Mouse (Mus musculus): ENCODE measurements around the gene Mdm2. TPM values are rescaled to one million over a fixed set of nuclear protein-coding genes. Genes with fewer than 3 reads are reported as not detected.
"Not testable (repeated sequence)": the region's sequence is repeated elsewhere in the genome, so short reads cannot be mapped to it uniquely, and the experiment has no call there.

Gene Mdm2
- total RNA-seq, 1 experiment from 2014 or later: 67.0 TPM

DNA sequence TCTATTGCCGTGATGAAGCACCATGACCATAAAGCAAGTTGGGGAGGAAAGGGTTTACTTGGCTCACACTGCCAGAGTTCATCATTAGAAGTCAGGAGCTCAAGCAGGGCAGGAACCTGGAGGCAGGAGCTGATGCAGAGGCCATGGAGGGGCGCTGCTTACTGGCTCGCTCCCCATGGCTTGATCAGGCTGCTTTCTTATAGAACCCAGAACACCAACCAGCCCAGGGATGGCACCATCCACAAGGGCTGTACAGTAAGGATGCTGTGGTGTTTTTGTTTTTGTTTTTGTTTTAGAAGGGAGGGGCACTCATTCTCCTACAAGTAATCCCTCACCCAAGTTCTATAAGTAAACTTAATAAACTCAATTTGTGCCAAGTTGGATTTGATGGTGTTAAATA is 6.1 kb upstream of the Mdm2 start:
- ATAC-seq (replicated peaks; ENCODE audit: low read depth, poor library complexity, severe bottlenecking): no peak

DNA sequence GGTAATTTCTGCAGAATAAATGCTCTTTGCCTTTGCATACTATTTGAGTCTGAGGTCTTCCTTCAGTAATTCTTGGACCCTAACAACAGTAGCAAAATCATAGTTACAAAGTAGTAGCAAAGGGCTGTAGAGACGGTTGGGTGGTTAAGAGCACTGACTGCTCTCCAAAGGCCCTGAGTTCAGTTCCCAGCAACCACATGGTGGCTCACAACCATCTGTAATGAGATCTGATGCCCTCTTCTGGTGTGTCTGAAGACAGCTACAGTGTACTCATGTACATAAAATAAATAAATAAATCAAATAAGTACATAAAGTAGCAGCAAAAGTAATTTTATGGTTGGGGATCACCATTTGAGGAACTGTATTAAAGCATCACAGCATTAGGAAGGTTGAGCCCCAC is 5.1 kb upstream of the Mdm2 start:
- ATAC-seq (replicated peaks; ENCODE audit: low read depth, poor library complexity, severe bottlenecking): not testable (repeated sequence)

DNA sequence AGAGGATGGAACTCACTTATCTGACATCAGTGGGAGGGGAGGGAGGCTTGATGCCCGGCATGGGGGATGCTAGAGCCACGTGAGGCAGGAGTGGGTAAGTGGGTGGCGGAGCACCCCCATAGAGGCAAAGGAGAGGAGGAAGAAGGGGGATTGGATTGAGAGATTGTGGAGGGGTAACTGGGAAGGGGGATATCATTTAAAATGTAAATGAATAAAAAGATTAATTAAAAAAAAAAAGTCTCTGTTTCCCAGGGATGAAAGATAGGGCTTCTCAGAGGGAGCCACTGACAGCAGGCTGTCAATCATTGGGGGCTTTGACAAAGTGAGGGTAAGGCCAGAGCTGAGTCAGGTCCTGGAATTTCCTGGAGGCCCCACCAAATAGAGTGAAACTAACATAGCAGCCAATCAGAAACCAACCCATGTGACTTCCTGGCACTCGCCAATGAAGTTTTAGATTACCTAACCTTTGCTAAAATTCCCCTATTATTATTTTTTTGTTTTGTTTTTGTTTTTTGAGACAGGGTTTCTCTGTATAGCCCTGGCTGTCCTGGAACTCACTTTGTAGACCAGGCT is 4.5 kb upstream of the Mdm2 start:
- no peak for ATAC-seq (replicated peaks; ENCODE audit: low read depth, poor library complexity, severe bottlenecking)

- ATAC-seq (replicated peaks; ENCODE audit: low read depth, poor library complexity, severe bottlenecking): no peak
These were observed 3.5 kb upstream of the Mdm2 start for GRCm38 (mm10) chr10:117714048-117714545.

- no peak for ATAC-seq (replicated peaks; ENCODE audit: low read depth, poor library complexity, severe bottlenecking)
These were observed 2.9 kb upstream of the Mdm2 start for GRCm38 (mm10) chr10:117713466-117713865.

GRCm38 (mm10) chr10:117712871-117713270 is 2.3 kb upstream of the Mdm2 start:
- no peak for ATAC-seq (replicated peaks; ENCODE audit: low read depth, poor library complexity, severe bottlenecking)

- ATAC-seq (replicated peaks; ENCODE audit: low read depth, poor library complexity, severe bottlenecking): no peak
These were observed 1.7 kb upstream of the Mdm2 start for GRCm38 (mm10) chr10:117712191-117712754.

- ATAC-seq (replicated peaks; ENCODE audit: low read depth, poor library complexity, severe bottlenecking): no peak
These were observed 850 bp upstream of the Mdm2 start for GRCm38 (mm10) chr10:117711408-117711807.

- ATAC-seq (replicated peaks; ENCODE audit: low read depth, poor library complexity, severe bottlenecking): peak; percentile 52
These were observed 491 bp downstream of the Mdm2 start for GRCm38 (mm10) chr10:117709930-117710603.

- no peak for ATAC-seq (replicated peaks; ENCODE audit: low read depth, poor library complexity, severe bottlenecking)
These were observed 1.2 kb downstream of the Mdm2 start for GRCm38 (mm10) chr10:117709326-117709830.

- ATAC-seq (replicated peaks; ENCODE audit: low read depth, poor library complexity, severe bottlenecking): no peak
These were observed 1.7 kb downstream of the Mdm2 start for GRCm38 (mm10) chr10:117708856-117709255.

DNA sequence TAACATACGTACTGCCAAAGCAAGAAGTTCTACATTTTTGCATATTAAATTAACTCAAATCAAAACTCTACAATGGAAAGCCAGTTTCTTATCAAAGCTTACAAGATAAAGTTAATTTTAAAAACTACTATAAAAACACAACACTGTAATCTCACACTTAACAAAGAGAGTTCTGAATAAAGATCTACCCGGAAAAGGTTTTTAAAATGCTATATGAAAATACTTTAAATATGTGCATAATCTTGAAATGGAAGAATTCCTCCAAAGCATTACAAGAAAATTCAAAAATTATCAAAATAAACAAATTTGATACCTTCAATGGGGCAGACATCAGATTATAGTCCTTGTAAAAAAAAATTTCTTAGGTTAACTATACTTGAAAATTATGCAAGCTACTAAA is 2.2 kb downstream of the Mdm2 start:
- ATAC-seq (replicated peaks; ENCODE audit: low read depth, poor library complexity, severe bottlenecking): no peak

DNA sequence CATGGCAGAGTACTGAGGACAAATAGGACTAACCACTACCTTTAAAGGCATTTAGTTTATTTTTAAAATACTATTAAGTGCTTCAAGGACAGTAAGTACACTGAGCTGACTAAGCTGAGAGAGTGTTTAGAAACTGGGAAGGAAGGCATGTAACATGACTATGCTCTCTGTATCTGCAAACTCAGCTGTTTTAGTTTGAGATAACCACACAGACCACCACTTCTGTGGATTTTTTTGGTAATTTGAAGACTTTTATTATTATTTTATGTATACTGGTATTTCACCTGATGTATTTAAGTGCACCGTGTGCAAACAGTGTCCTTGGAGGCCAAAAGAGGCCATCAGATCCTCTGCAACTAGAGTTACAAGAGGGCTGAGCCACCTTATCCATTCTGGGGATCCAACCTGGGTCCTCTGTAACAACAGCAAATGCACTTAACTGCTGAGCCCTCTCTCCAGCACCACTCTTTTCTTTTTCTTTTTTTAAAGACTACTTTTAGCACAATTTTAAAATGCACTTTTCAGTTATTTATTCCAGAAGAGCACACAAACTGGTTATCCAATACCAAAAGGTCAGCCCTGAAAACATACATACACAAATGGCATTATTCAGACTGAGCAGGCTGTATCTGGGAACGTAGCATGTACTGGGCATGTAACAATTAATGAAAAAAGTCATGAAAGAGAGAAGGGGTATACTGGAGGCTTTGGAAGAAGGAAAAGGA is 3.3 kb downstream of the Mdm2 start:
- ATAC-seq (replicated peaks; ENCODE audit: low read depth, poor library complexity, severe bottlenecking): no peak

- ATAC-seq (replicated peaks; ENCODE audit: low read depth, poor library complexity, severe bottlenecking): no peak
These were observed 4.1 kb downstream of the Mdm2 start for GRCm38 (mm10) chr10:117706440-117706839.

DNA sequence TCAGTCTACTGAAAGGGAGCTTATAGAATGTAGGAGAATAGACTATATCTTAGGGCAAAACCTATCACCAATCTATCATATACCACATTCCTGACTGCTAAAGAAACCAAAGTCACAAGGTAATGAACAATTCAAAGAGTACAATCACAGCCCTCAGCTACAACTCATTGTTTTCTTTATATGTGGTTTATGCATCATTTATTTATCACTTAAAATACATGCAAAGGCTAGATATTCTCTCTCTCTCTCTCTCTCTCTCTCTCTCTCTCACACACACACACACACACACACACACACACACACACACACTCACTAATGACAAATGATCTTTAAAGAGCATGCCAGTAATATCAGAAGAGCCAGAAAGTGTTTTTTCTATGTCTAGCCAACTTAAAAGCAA is 4.8 kb downstream of the Mdm2 start:
- ATAC-seq (replicated peaks; ENCODE audit: low read depth, poor library complexity, severe bottlenecking): no peak

GRCm38 (mm10) chr10:117704964-117705335 is 5.6 kb downstream of the Mdm2 start:
- no peak for ATAC-seq (replicated peaks; ENCODE audit: low read depth, poor library complexity, severe bottlenecking)

- not testable (repeated sequence) for ATAC-seq (replicated peaks; ENCODE audit: low read depth, poor library complexity, severe bottlenecking)
These were observed 6.1 kb downstream of the Mdm2 start for GRCm38 (mm10) chr10:117704314-117704963.

DNA sequence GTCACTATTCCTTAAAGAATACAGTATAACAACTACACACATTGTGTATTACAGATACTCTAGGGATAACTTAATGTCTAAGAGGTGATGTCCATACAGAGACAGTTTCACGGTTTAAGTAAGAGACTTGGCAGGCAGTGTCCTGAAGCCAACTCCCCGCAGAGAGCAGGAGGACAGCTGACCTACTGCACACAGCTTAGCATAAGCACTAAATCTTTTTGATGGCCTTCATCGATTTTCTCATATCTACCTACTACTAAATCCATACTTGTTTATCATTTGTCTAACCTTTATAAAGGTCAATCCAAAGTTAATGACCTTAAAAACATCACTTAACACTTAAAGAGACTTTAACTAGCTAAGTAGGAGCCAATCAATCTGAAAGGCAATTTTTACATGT is 7.1 kb downstream of the Mdm2 start:
- ATAC-seq (replicated peaks; ENCODE audit: low read depth, poor library complexity, severe bottlenecking): no peak

DNA sequence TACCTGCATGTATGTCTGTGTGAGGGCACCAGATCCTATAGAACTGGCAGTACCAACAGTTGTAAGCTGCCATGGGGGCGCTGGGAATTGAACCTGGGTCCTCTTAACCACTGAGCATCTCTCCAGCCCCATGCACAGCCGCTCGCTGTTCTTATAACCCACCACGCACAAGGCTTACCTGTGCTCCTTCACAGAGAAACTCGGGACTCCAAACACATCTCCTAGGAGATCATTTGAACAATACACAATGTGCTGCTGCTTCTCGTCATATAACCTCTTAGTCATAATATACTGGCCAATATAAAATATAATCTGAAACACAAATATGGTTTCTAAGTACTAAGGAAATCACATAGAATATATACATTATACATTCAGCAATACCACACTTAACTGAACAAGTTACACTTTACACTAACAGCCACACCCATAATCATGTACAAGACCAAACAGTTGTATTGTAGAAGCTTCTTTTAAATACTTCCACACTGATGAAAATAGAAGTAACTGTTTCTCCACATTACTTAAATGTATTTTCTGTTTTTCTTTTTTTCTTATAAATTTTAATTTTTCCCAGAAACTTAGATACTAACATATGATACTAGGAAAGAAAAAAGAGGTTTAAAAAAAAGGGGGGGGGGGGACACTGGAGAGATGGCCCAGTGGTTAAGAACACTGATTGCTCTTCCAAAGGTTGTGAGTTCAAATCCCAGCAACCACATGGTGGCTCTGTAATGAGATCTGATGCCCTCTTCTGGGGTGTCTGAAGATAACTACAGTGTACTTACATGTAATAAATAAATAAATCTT is 8.3 kb downstream of the Mdm2 start:
- ATAC-seq (replicated peaks; ENCODE audit: low read depth, poor library complexity, severe bottlenecking): no peak
